Mouse (Mus musculus): Measurements from ENCODE around the gene Tasp1. TPM values are rescaled to one million over a fixed set of nuclear protein-coding genes. Genes with fewer than 3 reads are reported as not detected.

Gene Tasp1
- polyA plus RNA-seq, 1 experiment from 2014 or later, result 14.8 TPM

- whole genome bisulfite sequencing, result 74% methylated on average over 3 of the region's 3 CpGs
- Histone ChIP-seq H3K4me3 (no peak overlapping the region), H3K36me3 (no peaks in the 10 kb centered on the region), H3K9me3 (no peaks in the 10 kb centered on the region), H3K27me3 (ENCODE audit: insufficient read depth, poor library complexity, severe bottlenecking) (no peaks in the 10 kb centered on the region), H3K4me1 (replicated peaks) (no peaks in the 10 kb centered on the region), H3K27ac (no peak overlapping the region)
- no peak for DNase-seq (ENCODE audit: low spot score)
Measured at GRCm38 (mm10) chr2:139859424-139860132, 207.0 kb downstream of the Tasp1 start.

GRCm38 (mm10) chr2:139849621-139850020 lies 217.0 kb downstream of the Tasp1 start:
- Histone ChIP-seq H3K4me3 (no peak overlapping the region), H3K27me3 (ENCODE audit: insufficient read depth, poor library complexity, severe bottlenecking) (no peaks in the 10 kb centered on the region), H3K4me1 (replicated peaks) (no peaks in the 10 kb centered on the region), H3K36me3 (no peaks in the 10 kb centered on the region), H3K9me3 (no peaks in the 10 kb centered on the region), H3K27ac (no peak overlapping the region)
- DNase-seq (ENCODE audit: low spot score), result no peak
- 86% methylated on average over 1 of the region's 1 CpGs for WGBS

- no peaks in the 10 kb centered on the region for H3K9me3 ChIP-seq
- DNase-seq (ENCODE audit: low spot score), result no peak
- no peaks in the 10 kb centered on the region for H3K36me3 ChIP-seq
- no peaks in the 10 kb centered on the region for H3K4me1 ChIP-seq (replicated peaks)
- H3K27ac ChIP-seq, result no peak overlapping the region
- H3K4me3 ChIP-seq, result no peak overlapping the region
- no peaks in the 10 kb centered on the region for H3K27me3 ChIP-seq (ENCODE audit: insufficient read depth, poor library complexity, severe bottlenecking)
- WGBS, result 93% methylated on average over 1 of the region's 1 CpGs
Measured at GRCm38 (mm10) chr2:139841359-139841758, 225.2 kb downstream of the Tasp1 start.

GRCm38 (mm10) chr2:139840941-139841340 lies 225.7 kb downstream of the Tasp1 start:
- Histone ChIP-seq H3K4me1 (replicated peaks) (no peaks in the 10 kb centered on the region), H3K9me3 (no peaks in the 10 kb centered on the region), H3K27me3 (ENCODE audit: insufficient read depth, poor library complexity, severe bottlenecking) (no peaks in the 10 kb centered on the region), H3K4me3 (no peak overlapping the region), H3K36me3 (no peaks in the 10 kb centered on the region), H3K27ac (no peak overlapping the region)
- no peak for DNase-seq (ENCODE audit: low spot score)
- 79% methylated on average over 5 of the region's 5 CpGs for WGBS

GRCm38 (mm10) chr2:139821589-139822378 lies 244.8 kb downstream of the Tasp1 start:
- Histone ChIP-seq H3K4me1 (replicated peaks) (no peaks in the 10 kb centered on the region), H3K36me3 (no peaks in the 10 kb centered on the region), H3K4me3 (no peak overlapping the region), H3K9me3 (no peaks in the 10 kb centered on the region), H3K27me3 (ENCODE audit: insufficient read depth, poor library complexity, severe bottlenecking) (no peaks in the 10 kb centered on the region), H3K27ac (no peak overlapping the region)
- DNase-seq (ENCODE audit: low spot score), result no peak
- WGBS, result 89% methylated on average over 8 of the region's 8 CpGs

- WGBS, result 80% methylated on average over 3 of the region's 3 CpGs
- no peaks in the 10 kb centered on the region for H3K4me1 ChIP-seq (replicated peaks)
- no peak for DNase-seq (ENCODE audit: low spot score)
Measured at GRCm38 (mm10) chr2:139817275-139817674, 249.3 kb downstream of the Tasp1 start.

GRCm38 (mm10) chr2:139807887-139808286 lies 258.7 kb downstream of the Tasp1 start:
- no peak overlapping the region for H3K4me3 ChIP-seq
- no peaks in the 10 kb centered on the region for H3K4me1 ChIP-seq (replicated peaks)
- 92% methylated on average over 6 of the region's 6 CpGs for WGBS
- no peaks in the 10 kb centered on the region for H3K27me3 ChIP-seq (ENCODE audit: insufficient read depth, poor library complexity, severe bottlenecking)
- no peaks in the 10 kb centered on the region for H3K36me3 ChIP-seq
- no peaks in the 10 kb centered on the region for H3K9me3 ChIP-seq
- no peak for DNase-seq (ENCODE audit: low spot score)
- no peak overlapping the region for H3K27ac ChIP-seq

More at GRCm38 (mm10) chr2:139817275-139817674, 249.3 kb downstream of the Tasp1 start:
- no peak overlapping the region for H3K27ac ChIP-seq
- no peak overlapping the region for H3K4me3 ChIP-seq
- H3K9me3 ChIP-seq, result no peaks in the 10 kb centered on the region
- no peaks in the 10 kb centered on the region for H3K27me3 ChIP-seq (ENCODE audit: insufficient read depth, poor library complexity, severe bottlenecking)
- H3K36me3 ChIP-seq, result no peaks in the 10 kb centered on the region

- H3K4me1 ChIP-seq (replicated peaks), result no peaks in the 10 kb centered on the region
- no peaks in the 10 kb centered on the region for H3K36me3 ChIP-seq
- no peak overlapping the region for H3K4me3 ChIP-seq
- no peaks in the 10 kb centered on the region for H3K27me3 ChIP-seq (ENCODE audit: insufficient read depth, poor library complexity, severe bottlenecking)
- no peak for DNase-seq (ENCODE audit: low spot score)
- H3K27ac ChIP-seq, result no peak overlapping the region
- no peaks in the 10 kb centered on the region for H3K9me3 ChIP-seq
- 89% methylated on average over 7 of the region's 7 CpGs for WGBS
Measured at GRCm38 (mm10) chr2:139804041-139804440, 262.6 kb downstream of the Tasp1 start.

GRCm38 (mm10) chr2:139792345-139793120 lies 274.1 kb downstream of the Tasp1 start:
- H3K4me3 ChIP-seq, result no peak overlapping the region
- no peaks in the 10 kb centered on the region for H3K9me3 ChIP-seq
- no peak overlapping the region for H3K27ac ChIP-seq
- H3K4me1 ChIP-seq (replicated peaks), result no peaks in the 10 kb centered on the region
- H3K36me3 ChIP-seq, result no peaks in the 10 kb centered on the region
- H3K27me3 ChIP-seq (ENCODE audit: insufficient read depth, poor library complexity, severe bottlenecking), result no peaks in the 10 kb centered on the region
- 79% methylated on average over 9 of the region's 9 CpGs for WGBS
- DNase-seq (ENCODE audit: low spot score), result no peak

GRCm38 (mm10) chr2:139788658-139789057 lies 277.9 kb downstream of the Tasp1 start:
- no peaks in the 10 kb centered on the region for H3K4me1 ChIP-seq (replicated peaks)
- WGBS, result 83% methylated on average over 4 of the region's 4 CpGs
- H3K36me3 ChIP-seq, result no peaks in the 10 kb centered on the region
- no peak overlapping the region for H3K27ac ChIP-seq
- no peaks in the 10 kb centered on the region for H3K27me3 ChIP-seq (ENCODE audit: insufficient read depth, poor library complexity, severe bottlenecking)
- DNase-seq (ENCODE audit: low spot score), result no peak
- no peaks in the 10 kb centered on the region for H3K9me3 ChIP-seq
- no peak overlapping the region for H3K4me3 ChIP-seq

- 89% methylated on average over 2 of the region's 2 CpGs for WGBS
- no peak for DNase-seq (ENCODE audit: low spot score)
Measured at GRCm38 (mm10) chr2:139784946-139785345, 281.7 kb downstream of the Tasp1 start.

GRCm38 (mm10) chr2:139784465-139784864 lies 282.1 kb downstream of the Tasp1 start:
- no peaks in the 10 kb centered on the region for H3K4me1 ChIP-seq (replicated peaks)
- 77% methylated on average over 1 of the region's 1 CpGs for WGBS
- H3K27me3 ChIP-seq (ENCODE audit: insufficient read depth, poor library complexity, severe bottlenecking), result no peaks in the 10 kb centered on the region
- no peak for DNase-seq (ENCODE audit: low spot score)
- H3K9me3 ChIP-seq, result no peaks in the 10 kb centered on the region
- no peak overlapping the region for H3K4me3 ChIP-seq
- H3K27ac ChIP-seq, result no peak overlapping the region
- no peaks in the 10 kb centered on the region for H3K36me3 ChIP-seq

More at GRCm38 (mm10) chr2:139784946-139785345, 281.7 kb downstream of the Tasp1 start:
- H3K9me3 ChIP-seq, result no peaks in the 10 kb centered on the region
- H3K4me1 ChIP-seq (replicated peaks), result no peaks in the 10 kb centered on the region
- no peak overlapping the region for H3K27ac ChIP-seq
- no peak overlapping the region for H3K4me3 ChIP-seq
- H3K27me3 ChIP-seq (ENCODE audit: insufficient read depth, poor library complexity, severe bottlenecking), result no peaks in the 10 kb centered on the region
- H3K36me3 ChIP-seq, result no peaks in the 10 kb centered on the region
